Comparison of ENCODE assay signal across 9 mouse cellular contexts in genomic region chr5:33377176-33377575, GRCm38 (mm10). TPM values are rescaled to one million over a fixed set of nuclear protein-coding genes. Genes with fewer than 3 reads are reported as not detected.
DNase-seq lines count a peak whose midpoint lies in the region; ATAC-seq and TF ChIP-seq lines count a peak whose summit lies in the region.
"Had no signal": no experiment of that assay in that cellular context is flagged by ENCODE, and none has a peak within 500 bp of the region (broad histone marks: within the 10 kb centered on the region; RNA-seq: fewer than 3 reads in every experiment).

No protein-coding gene starts in this region.

- peak overlapping the region; percentile 69; the same call in 1 of the 2 replicates for H3K9ac ChIP-seq in heart, embryonic 15.5 days
- H3K9ac ChIP-seq in embryonic facial prominence, embryonic 12.5 days, result peak overlapping the region; percentile 81; the same call in 1 of the 2 replicates
- 0 out of 2 replicates have a peak overlapping the region, but pooled peaks have one; percentile 62 for H3K9ac ChIP-seq in intestine, postnatal 0 days (ENCODE audit: low read depth, low read length)
- peak overlapping the region; percentile 78 for H3K9ac ChIP-seq in neural tube, embryonic 13.5 days

- no peak for TF ChIP-seq CTCF in intestine, postnatal 0 days (IDR thresholded peaks at IDR 0.05; ENCODE audit: low read depth)
- no peak for TF ChIP-seq CTCF in left cerebral cortex, adult 2 months (IDR thresholded peaks at IDR 0.05)

- no peak overlapping the region for H3K27ac ChIP-seq in heart, embryonic 15.5 days
- no peak overlapping the region; the same call in 1 of the 2 replicates for H3K27ac ChIP-seq in embryonic facial prominence, embryonic 12.5 days
- no peak overlapping the region for H3K27ac ChIP-seq in intestine, postnatal 0 days (ENCODE audit: low read depth, low read length)
- H3K27ac ChIP-seq in neural tube, embryonic 13.5 days (replicated peaks), result no peak overlapping the region
- H3K27ac ChIP-seq in left cerebral cortex, adult 2 months, result no peak overlapping the region

- no peak for ATAC-seq in heart, embryonic 15.5 days (replicated peaks; ENCODE audit: insufficient number of reproducible peaks, insufficient read depth, low FRiP score, low read depth)
- ATAC-seq in embryonic facial prominence, embryonic 12.5 days (ENCODE audit: insufficient number of reproducible peaks, insufficient read depth, low FRiP score, low TSS enrichment), result no peak
- no peak for ATAC-seq in intestine, postnatal 0 days
- ATAC-seq in neural tube, embryonic 13.5 days (ENCODE audit: low read depth), result no peak

- H3K4me1 ChIP-seq in heart, embryonic 15.5 days (replicated peaks), result peaks cover 11% of the 10 kb centered on the region
- H3K4me1 ChIP-seq in embryonic facial prominence, embryonic 12.5 days, result peaks cover 10% of the 10 kb centered on the region
- H3K4me1 ChIP-seq in intestine, postnatal 0 days (replicated peaks; ENCODE audit: control insufficient read depth, insufficient read depth, low read length), result no peaks in the 10 kb centered on the region
- peaks cover 17% of the 10 kb centered on the region for H3K4me1 ChIP-seq in neural tube, embryonic 13.5 days (replicated peaks)

- H3K4me2 ChIP-seq in heart, embryonic 15.5 days, result peak overlapping the region; percentile 85
- peak overlapping the region; percentile 82 for H3K4me2 ChIP-seq in embryonic facial prominence, embryonic 12.5 days (replicated peaks)
- H3K4me2 ChIP-seq in intestine, postnatal 0 days (replicated peaks; ENCODE audit: low read depth), result peak overlapping the region; percentile 95
- peak overlapping the region; percentile 91 for H3K4me2 ChIP-seq in neural tube, embryonic 13.5 days

- H3K27me3 ChIP-seq in heart, embryonic 15.5 days, result no peaks in the 10 kb centered on the region
- H3K27me3 ChIP-seq in embryonic facial prominence, embryonic 12.5 days, result no peaks in the 10 kb centered on the region
- H3K27me3 ChIP-seq in intestine, postnatal 0 days (replicated peaks; ENCODE audit: control insufficient read depth, insufficient read depth, low read length), result no peaks in the 10 kb centered on the region
- H3K27me3 ChIP-seq in neural tube, embryonic 13.5 days, result no peaks in the 10 kb centered on the region

- no peaks in the 10 kb centered on the region for H3K9me3 ChIP-seq in heart, embryonic 15.5 days (replicated peaks)
- H3K9me3 ChIP-seq in embryonic facial prominence, embryonic 12.5 days, result no peaks in the 10 kb centered on the region
- H3K9me3 ChIP-seq in intestine, postnatal 0 days (ENCODE audit: control insufficient read depth), result no peaks in the 10 kb centered on the region
- H3K9me3 ChIP-seq in neural tube, embryonic 13.5 days, result no peaks in the 10 kb centered on the region

- WGBS in heart, embryonic 15.5 days, result 39% methylated on average over 6 of the region's 6 CpGs
- WGBS in embryonic facial prominence, embryonic 12.5 days, result 57% methylated on average over 6 of the region's 6 CpGs
- WGBS in intestine, postnatal 0 days, result 42% methylated on average over 6 of the region's 6 CpGs
- WGBS in neural tube, embryonic 13.5 days, result 67% methylated on average over 6 of the region's 6 CpGs

- H3K36me3 ChIP-seq in heart, embryonic 15.5 days, result peaks cover 26% of the 10 kb centered on the region
- H3K36me3 ChIP-seq in embryonic facial prominence, embryonic 12.5 days, result peaks cover 29% of the 10 kb centered on the region
- H3K36me3 ChIP-seq in intestine, postnatal 0 days (ENCODE audit: control insufficient read depth, insufficient read depth), result peaks cover 31% of the 10 kb centered on the region
- peaks cover 33% of the 10 kb centered on the region for H3K36me3 ChIP-seq in neural tube, embryonic 13.5 days

- DNase-seq in heart, adult 18-20 months, result no peak
- DNase-seq in left cerebral cortex, adult 2 months (ENCODE audit: extremely low spot score in 1 of 2, low spot score in 2 of 2), result no peak
- DNase-seq in gastrocnemius, postnatal 36 days, result no peak
- no peak for DNase-seq in right cerebral cortex, postnatal 4 days

- peak overlapping the region; percentile 68 for H3K4me3 ChIP-seq in heart, embryonic 15.5 days
- peak overlapping the region; percentile 65; the same call in 1 of the 2 replicates for H3K4me3 ChIP-seq in embryonic facial prominence, embryonic 12.5 days
- no peak overlapping the region for H3K4me3 ChIP-seq in intestine, postnatal 0 days (ENCODE audit: low read depth, low read length)
- peak overlapping the region; percentile 64; the same call in 1 of the 2 replicates for H3K4me3 ChIP-seq in neural tube, embryonic 13.5 days
- H3K4me3 ChIP-seq in left cerebral cortex, adult 2 months, result no peak overlapping the region; the same call in 1 of the 2 replicates

- intact Hi-C loops in left cerebral cortex, adult 2 months (cut with DNase I), result no loop called here
- intact Hi-C loops in gastrocnemius, postnatal 36 days (cut with DNase I), result loop anchor here (5.0 kb wide), 1 partner anchor 40 kb away; the partner anchor contains the start of gene Maea

RNA-seq across cellular contexts. Expression of gene Uvssa, which starts 1.2 kb away (rescaled TPM):
- polyA plus RNA-seq in heart, embryonic 15.5 days (2015; fragmentation: Nextera tagmentation; extraction: Ambion mirVana), result 3.8 and 5.2 TPM in 2 replicates
- total RNA-seq in heart, adult 18-20 months (2021), result 1 to 10 TPM; 2.8 to 3.6 TPM
- 10.9 and 11.3 TPM in 2 replicates for polyA plus RNA-seq in embryonic facial prominence, embryonic 12.5 days (2016; fragmentation: Nextera tagmentation; extraction: Ambion mirVana)
- 3.4 and 4.8 TPM in 2 replicates for polyA plus RNA-seq in intestine, postnatal 0 days (2015; fragmentation: Nextera tagmentation; extraction: Ambion mirVana)
- 7.9 and 8.6 TPM in 2 replicates for polyA plus RNA-seq in neural tube, embryonic 13.5 days (2015; fragmentation: Nextera tagmentation; extraction: Ambion mirVana)
- total RNA-seq in left cerebral cortex, adult 2 months (2021), result 1 to 10 TPM; 5.3 to 7.3 TPM
- 1 to 10 TPM; 2.6 to 3.0 TPM for total RNA-seq in gastrocnemius, postnatal 36 days (2021)

RNA-seq across cellular contexts. Expression of gene Maea, which starts 41.9 kb away (rescaled TPM):
- 120 and 123 TPM in 2 replicates for polyA plus RNA-seq in heart, embryonic 15.5 days (2015; fragmentation: Nextera tagmentation; extraction: Ambion mirVana)
- total RNA-seq in heart, adult 18-20 months (2021), result 10 to 100 TPM; 86.4 to 97.0 TPM
- 132 and 134 TPM in 2 replicates for polyA plus RNA-seq in embryonic facial prominence, embryonic 12.5 days (2016; fragmentation: Nextera tagmentation; extraction: Ambion mirVana)
- 79.2 and 81.0 TPM in 2 replicates for polyA plus RNA-seq in intestine, postnatal 0 days (2015; fragmentation: Nextera tagmentation; extraction: Ambion mirVana)
- 115 and 123 TPM in 2 replicates for polyA plus RNA-seq in neural tube, embryonic 13.5 days (2015; fragmentation: Nextera tagmentation; extraction: Ambion mirVana)
- total RNA-seq in left cerebral cortex, adult 2 months (2021), result 10 to 100 TPM; 98.7 to 99.4 TPM
- total RNA-seq in gastrocnemius, postnatal 36 days (2021), result 10 to 100 TPM; 57.8 to 62.5 TPM

RNA-seq across cellular contexts. Expression of gene Nkx1-1, which starts 56.6 kb away (rescaled TPM):
- polyA plus RNA-seq in heart, embryonic 15.5 days (2015; fragmentation: Nextera tagmentation; extraction: Ambion mirVana), result not detected in 2 replicates
- total RNA-seq in heart, adult 18-20 months (2021), result not detected
- polyA plus RNA-seq in embryonic facial prominence, embryonic 12.5 days (2016; fragmentation: Nextera tagmentation; extraction: Ambion mirVana), result not detected in 2 replicates
- polyA plus RNA-seq in intestine, postnatal 0 days (2015; fragmentation: Nextera tagmentation; extraction: Ambion mirVana), result not detected in 2 replicates
- polyA plus RNA-seq in neural tube, embryonic 13.5 days (2015; fragmentation: Nextera tagmentation; extraction: Ambion mirVana), result 0.38 and 0.50 TPM in 2 replicates
- not detected for total RNA-seq in left cerebral cortex, adult 2 months (2021)
- not detected for total RNA-seq in gastrocnemius, postnatal 36 days (2021)
- total RNA-seq: neutrophil, adult 5-6 weeks had no signal

Comparison
In these comparisons a context has a peak if more than half of its experiments do, and no peak if none do; other contexts are left out.
1. H3K4me3 ChIP-seq: peak in heart, embryonic 15.5 days (single experiment), embryonic facial prominence, embryonic 12.5 days (single experiment) and neural tube, embryonic 13.5 days (single experiment); none in intestine, postnatal 0 days (single experiment) and left cerebral cortex, adult 2 months (single experiment).
2. Peak in every context shown above with its lines, with median percentiles within 50 percentile points of each other: H3K4me2 ChIP-seq and H3K9ac ChIP-seq.